Mouse (Mus musculus): ENCODE measurements around the gene Rrp7a. TPM values are rescaled to one million over a fixed set of nuclear protein-coding genes. Genes with fewer than 3 reads are reported as not detected.
A peak's percentile ranks its signal among the peaks of the same experiment; 100 is the strongest.

Rrp7a gene
- polyA plus RNA-seq, 1 experiment from 2014 or later: 85.1 TPM

- peak; percentile 80 for ATAC-seq
- Histone ChIP-seq H3K9me3 (ENCODE audit: control insufficient read depth, low read length) (no peaks in the 10 kb centered on the region), H3K4me2 (ENCODE audit: low read length) (peak overlapping the region; percentile 59), H3K4me3 (replicated peaks; ENCODE audit: low read length) (peak overlapping the region; percentile 39), H3K9ac (replicated peaks; ENCODE audit: low read depth, low read length) (peak overlapping the region; percentile 51), H3K36me3 (ENCODE audit: control insufficient read depth, insufficient read depth) (no peaks in the 10 kb centered on the region), H3K27ac (ENCODE audit: low read length) (no peak overlapping the region), H3K4me1 (replicated peaks; ENCODE audit: control insufficient read depth, insufficient read depth, low read length) (peaks cover 12% of the 10 kb centered on the region), H3K27me3 (replicated peaks; ENCODE audit: control insufficient read depth, insufficient read depth, low read length) (peaks cover 5% of the 10 kb centered on the region; the same call in 1 of the 2 replicates)
- WGBS: 1% methylated on average over 31 of the region's 31 CpGs
Observed at GRCm38 (mm10) chr15:83099533-83100331, 22.9 kb downstream of the Rrp7a start.

- no peak for ATAC-seq
- WGBS: 44% methylated on average over 2 of the region's 2 CpGs
- H3K4me2 ChIP-seq (ENCODE audit: low read length): no peak overlapping the region
Observed at GRCm38 (mm10) chr15:83095950-83096349, 26.7 kb downstream of the Rrp7a start.

GRCm38 (mm10) chr15:83093687-83094086, 28.9 kb downstream of the Rrp7a start:
- no peak overlapping the region for H3K9ac ChIP-seq (replicated peaks; ENCODE audit: low read depth, low read length)
- ATAC-seq: no peak
- H3K4me1 ChIP-seq (replicated peaks; ENCODE audit: control insufficient read depth, insufficient read depth, low read length): peaks cover 7% of the 10 kb centered on the region
- no peak overlapping the region for H3K27ac ChIP-seq (ENCODE audit: low read length)
- H3K36me3 ChIP-seq (ENCODE audit: control insufficient read depth, insufficient read depth): no peaks in the 10 kb centered on the region
- WGBS: 80% methylated on average over 2 of the region's 2 CpGs
- H3K27me3 ChIP-seq (replicated peaks; ENCODE audit: control insufficient read depth, insufficient read depth, low read length): peaks cover 5% of the 10 kb centered on the region; the same call in 1 of the 2 replicates
- no peak overlapping the region for H3K4me3 ChIP-seq (replicated peaks; ENCODE audit: low read length)
- H3K4me2 ChIP-seq (ENCODE audit: low read length): no peak overlapping the region
- no peaks in the 10 kb centered on the region for H3K9me3 ChIP-seq (ENCODE audit: control insufficient read depth, low read length)

More at GRCm38 (mm10) chr15:83095950-83096349, 26.7 kb downstream of the Rrp7a start:
- Histone ChIP-seq H3K36me3 (ENCODE audit: control insufficient read depth, insufficient read depth) (no peaks in the 10 kb centered on the region), H3K9me3 (ENCODE audit: control insufficient read depth, low read length) (no peaks in the 10 kb centered on the region), H3K4me1 (replicated peaks; ENCODE audit: control insufficient read depth, insufficient read depth, low read length) (peaks cover 12% of the 10 kb centered on the region), H3K27ac (ENCODE audit: low read length) (no peak overlapping the region), H3K9ac (replicated peaks; ENCODE audit: low read depth, low read length) (no peak overlapping the region), H3K27me3 (replicated peaks; ENCODE audit: control insufficient read depth, insufficient read depth, low read length) (peaks cover 5% of the 10 kb centered on the region; the same call in 1 of the 2 replicates), H3K4me3 (replicated peaks; ENCODE audit: low read length) (no peak overlapping the region)

GRCm38 (mm10) chr15:83090874-83091273, 31.7 kb downstream of the Rrp7a start:
- Histone ChIP-seq H3K9me3 (ENCODE audit: control insufficient read depth, low read length) (no peaks in the 10 kb centered on the region), H3K4me3 (replicated peaks; ENCODE audit: low read length) (no peak overlapping the region), H3K9ac (replicated peaks; ENCODE audit: low read depth, low read length) (no peak overlapping the region), H3K27me3 (replicated peaks; ENCODE audit: control insufficient read depth, insufficient read depth, low read length) (no peaks in the 10 kb centered on the region; the same call in 1 of the 2 replicates), H3K36me3 (ENCODE audit: control insufficient read depth, insufficient read depth) (no peaks in the 10 kb centered on the region), H3K4me1 (replicated peaks; ENCODE audit: control insufficient read depth, insufficient read depth, low read length) (peaks cover 8% of the 10 kb centered on the region), H3K4me2 (ENCODE audit: low read length) (no peak overlapping the region), H3K27ac (ENCODE audit: low read length) (no peak overlapping the region)
- ATAC-seq: no peak
- 51% methylated on average over 3 of the region's 3 CpGs for WGBS

GRCm38 (mm10) chr15:83089429-83089605, 33.3 kb downstream of the Rrp7a start, which contains the start of gene Serhl:
Serhl (plus strand) TSS chr15:83089506.
- H3K36me3 ChIP-seq (ENCODE audit: control insufficient read depth, insufficient read depth): no peaks in the 10 kb centered on the region
- no peaks in the 10 kb centered on the region for H3K9me3 ChIP-seq (ENCODE audit: control insufficient read depth, low read length)
- peaks cover 11% of the 10 kb centered on the region for H3K4me1 ChIP-seq (replicated peaks; ENCODE audit: control insufficient read depth, insufficient read depth, low read length)
- H3K27ac ChIP-seq (ENCODE audit: low read length): no peak within 1 kb of the TSS
- H3K4me2 ChIP-seq (ENCODE audit: low read length): peak within 1 kb of the TSS; percentile 15
- H3K4me3 ChIP-seq (replicated peaks; ENCODE audit: low read length): no peak within 1 kb of the TSS
- 15% methylated on average over 7 of the region's 7 CpGs for WGBS
- peak within 1 kb of the TSS; percentile 22; the same call in 1 of the 2 replicates for H3K9ac ChIP-seq (replicated peaks; ENCODE audit: low read depth, low read length)
- no peak for ATAC-seq
- no peaks in the 10 kb centered on the region; the same call in 1 of the 2 replicates for H3K27me3 ChIP-seq (replicated peaks; ENCODE audit: control insufficient read depth, insufficient read depth, low read length)

GRCm38 (mm10) chr15:83088495-83089428, 33.8 kb downstream of the Rrp7a start:
- H3K4me2 ChIP-seq (ENCODE audit: low read length): peak overlapping the region; percentile 15
- no peaks in the 10 kb centered on the region for H3K36me3 ChIP-seq (ENCODE audit: control insufficient read depth, insufficient read depth)
- no peaks in the 10 kb centered on the region for H3K9me3 ChIP-seq (ENCODE audit: control insufficient read depth, low read length)
- 5% methylated on average over 27 of the region's 27 CpGs for WGBS
- H3K9ac ChIP-seq (replicated peaks; ENCODE audit: low read depth, low read length): peak overlapping the region; percentile 22; the same call in 1 of the 2 replicates
- no peak for ATAC-seq
- H3K27me3 ChIP-seq (replicated peaks; ENCODE audit: control insufficient read depth, insufficient read depth, low read length): no peaks in the 10 kb centered on the region; the same call in 1 of the 2 replicates
- H3K27ac ChIP-seq (ENCODE audit: low read length): no peak overlapping the region
- no peak overlapping the region for H3K4me3 ChIP-seq (replicated peaks; ENCODE audit: low read length)
- H3K4me1 ChIP-seq (replicated peaks; ENCODE audit: control insufficient read depth, insufficient read depth, low read length): peaks cover 17% of the 10 kb centered on the region

GRCm38 (mm10) chr15:83086636-83087328, 35.8 kb downstream of the Rrp7a start:
- Histone ChIP-seq H3K27ac (ENCODE audit: low read length) (no peak overlapping the region), H3K9ac (replicated peaks; ENCODE audit: low read depth, low read length) (no peak overlapping the region), H3K4me3 (replicated peaks; ENCODE audit: low read length) (no peak overlapping the region), H3K36me3 (ENCODE audit: control insufficient read depth, insufficient read depth) (no peaks in the 10 kb centered on the region), H3K9me3 (ENCODE audit: control insufficient read depth, low read length) (no peaks in the 10 kb centered on the region), H3K27me3 (replicated peaks; ENCODE audit: control insufficient read depth, insufficient read depth, low read length) (no peaks in the 10 kb centered on the region; the same call in 1 of the 2 replicates), H3K4me1 (replicated peaks; ENCODE audit: control insufficient read depth, insufficient read depth, low read length) (peaks cover 17% of the 10 kb centered on the region), H3K4me2 (ENCODE audit: low read length) (no peak overlapping the region)
- ATAC-seq: no peak
- 85% methylated on average over 13 of the region's 13 CpGs for WGBS

GRCm38 (mm10) chr15:83085901-83086300, 36.7 kb downstream of the Rrp7a start:
- H3K4me1 ChIP-seq (replicated peaks; ENCODE audit: control insufficient read depth, insufficient read depth, low read length): peaks cover 17% of the 10 kb centered on the region
- 41% methylated on average over 7 of the region's 7 CpGs for WGBS
- H3K9ac ChIP-seq (replicated peaks; ENCODE audit: low read depth, low read length): no peak overlapping the region

More at GRCm38 (mm10) chr15:83085901-83086300, 36.7 kb downstream of the Rrp7a start:
- Histone ChIP-seq H3K27ac (ENCODE audit: low read length) (no peak overlapping the region), H3K9me3 (ENCODE audit: control insufficient read depth, low read length) (no peaks in the 10 kb centered on the region), H3K36me3 (ENCODE audit: control insufficient read depth, insufficient read depth) (no peaks in the 10 kb centered on the region), H3K27me3 (replicated peaks; ENCODE audit: control insufficient read depth, insufficient read depth, low read length) (no peaks in the 10 kb centered on the region; the same call in 1 of the 2 replicates), H3K4me2 (ENCODE audit: low read length) (no peak overlapping the region), H3K4me3 (replicated peaks; ENCODE audit: low read length) (no peak overlapping the region)
- ATAC-seq: no peak

Data from forebrain, embryonic 16.5 days (tissue).